Mouse (Mus musculus) heart, postnatal 14 days (tissue): Measurements from ENCODE around the gene Spaar. TPM values are rescaled to one million over a fixed set of nuclear protein-coding genes. Genes with fewer than 3 reads are reported as not detected.

Experiments
- DNase-seq, 2 experiments: peaks; one replicate each; pipeline ENCODE4 v3.0.0; 2021 to 2022
- intact Hi-C: fragments of 180-260 bp; cut with DNase I; formaldehyde crosslinking; loops from one replicate; pipeline ENCODE4 v1.15.1; 2025
- long read RNA-seq, 2 experiments: library from polyadenylated mRNA; stranded (forward); transcript quantifications; one replicate each; pipeline ENCODE4 v2.0.0; 2021
- total RNA-seq, 2 experiments: library from RNA; stranded (reverse); gene quantifications; 2 replicates each; pipeline ENCODE4 v1.2.3; 2021

The Spaar gene
- 1 to 10 TPM; 5.0 to 6.1 TPM for total RNA-seq
- long read RNA-seq, experiment 1, full-length matches to known transcripts, result 1 of 6 reads
- long read RNA-seq, experiment 1, partial matches to known transcripts, result 1 of 6 reads
- long read RNA-seq, experiment 1, other reads (novel, unspliced or antisense), result 4 of 6 reads
- long read RNA-seq, experiment 2, full-length matches to known transcripts, result 2 of 7 reads
- long read RNA-seq, experiment 2, partial matches to known transcripts, result 0 of 7 reads
- long read RNA-seq, experiment 2, other reads (novel, unspliced or antisense), result 5 of 7 reads

GRCm38 (mm10) chr4:43729794-43730550 is at the start of gene Spaar:
Spaar (plus strand) TSS chr4:43730034.
- intact Hi-C loops, result no loop called here

GRCm38 (mm10) chr4:43690021-43690420 is 39.8 kb upstream of the Spaar start:
- intact Hi-C loops, result no loop called here
- DNase-seq, result no peak

More at GRCm38 (mm10) chr4:43729794-43730550, at the start of gene Spaar:
- peak; percentile 72 to 77 for DNase-seq

GRCm38 (mm10) chr4:43691026-43691425 is 38.8 kb upstream of the Spaar start:
- intact Hi-C loops, result no loop called here
- DNase-seq, result no peak

GRCm38 (mm10) chr4:43693806-43694241 is 36.0 kb upstream of the Spaar start:
- peak in 1 of 2 experiments; percentile 39 for DNase-seq
- intact Hi-C loops, result no loop called here

- intact Hi-C loops, result no loop called here
- DNase-seq, result no peak
Observed at GRCm38 (mm10) chr4:43694439-43695248, 35.2 kb upstream of the Spaar start.

GRCm38 (mm10) chr4:43695249-43695671 is 34.6 kb upstream of the Spaar start:
- intact Hi-C loops, result no loop called here

GRCm38 (mm10) chr4:43696561-43696960 is 33.3 kb upstream of the Spaar start:
- intact Hi-C loops, result no loop called here
- DNase-seq, result no peak

More at GRCm38 (mm10) chr4:43695249-43695671, 34.6 kb upstream of the Spaar start:
- DNase-seq, result peak; percentile 59 to 61

GRCm38 (mm10) chr4:43700707-43701106 is 29.1 kb upstream of the Spaar start, which contains the start of gene Olfr70:
Olfr70 (minus strand) TSS chr4:43700807.
- intact Hi-C loops, result no loop called here
- no peak for DNase-seq

- intact Hi-C loops, result no loop called here
- DNase-seq, result no peak
Observed at GRCm38 (mm10) chr4:43703439-43703838, 26.4 kb upstream of the Spaar start.

GRCm38 (mm10) chr4:43703851-43704250 is 26.0 kb upstream of the Spaar start:
- intact Hi-C loops, result no loop called here
- DNase-seq, result peak; percentile 12 to 16

GRCm38 (mm10) chr4:43705991-43706390 is 23.8 kb upstream of the Spaar start:
- intact Hi-C loops, result no loop called here

GRCm38 (mm10) chr4:43709869-43710268 is 20.0 kb upstream of the Spaar start, which contains the start of gene Olfr71:
Olfr71 (minus strand) TSS chr4:43710255.
- intact Hi-C loops, result no loop called here
- no peak for DNase-seq

More at GRCm38 (mm10) chr4:43705991-43706390, 23.8 kb upstream of the Spaar start:
- no peak for DNase-seq

- intact Hi-C loops, result loop anchor here (1.0 to 2.0 kb wide), 2 partner anchors 82 to 281 kb away; no protein-coding TSS in a partner anchor
- peak; percentile 86 to 91 for DNase-seq
Observed at GRCm38 (mm10) chr4:43711821-43712220, 18.0 kb upstream of the Spaar start.

GRCm38 (mm10) chr4:43713652-43714219 is 16.1 kb upstream of the Spaar start:
- no peak for DNase-seq
- intact Hi-C loops, result loop anchor here (1.0 to 2.0 kb wide), 2 partner anchors 41 to 283 kb away; no protein-coding TSS in a partner anchor

- no peak for DNase-seq
- intact Hi-C loops, result no loop called here
Observed at GRCm38 (mm10) chr4:43720491-43721228, 9.2 kb upstream of the Spaar start.

GRCm38 (mm10) chr4:43722191-43722590 is 7.6 kb upstream of the Spaar start:
- intact Hi-C loops, result no loop called here
- DNase-seq, result no peak

GRCm38 (mm10) chr4:43724764-43725163 is 5.1 kb upstream of the Spaar start:
- intact Hi-C loops, result loop anchor here (1.0 to 2.0 kb wide), 2 partner anchors 38 to 137 kb away; no protein-coding TSS in a partner anchor
- peak; percentile 67 to 81 for DNase-seq

GRCm38 (mm10) chr4:43726228-43726993 is 3.4 kb upstream of the Spaar start:
- intact Hi-C loops, result loop anchor here (1.0 kb wide), 1 partner anchor 16 kb away; no protein-coding TSS in a partner anchor
- DNase-seq, result peak in 1 of 2 experiments; percentile 27
